Mouse (Mus musculus): ENCODE data around the gene Iqcd. TPM values are rescaled to one million over a fixed set of nuclear protein-coding genes. Genes with fewer than 3 reads are reported as not detected.

Iqcd gene
- polyA plus RNA-seq, 1 experiment, result 0.91 TPM

DNA sequence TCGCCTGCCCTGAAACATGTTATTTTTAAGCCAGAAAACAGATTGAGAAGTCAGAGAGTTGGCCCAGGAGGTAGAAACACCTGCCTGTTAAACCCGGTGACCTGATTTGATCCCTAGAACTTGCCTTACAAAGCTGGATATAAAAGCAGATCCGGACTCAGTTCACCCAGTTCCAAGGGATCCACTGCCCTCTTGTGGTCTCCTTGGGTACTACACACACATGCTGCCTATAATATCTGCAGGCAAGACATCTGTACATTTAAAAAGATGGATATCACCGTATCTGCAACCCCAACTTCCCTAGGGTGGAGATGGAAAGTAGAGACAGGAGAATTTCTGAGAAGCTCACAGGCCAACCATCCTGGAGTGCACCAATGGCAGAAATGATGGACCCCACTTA lies 27.1 kb downstream of the Iqcd start:
- H3K27me3 ChIP-seq (ENCODE audit: control insufficient read depth, insufficient read depth, insufficient read length), result no peaks in the 10 kb centered on the region
- H3K4me2 ChIP-seq (ENCODE audit: low read depth), result no peak overlapping the region
- no peak overlapping the region for H3ac ChIP-seq (ENCODE audit: control insufficient read depth, insufficient read length)
- H3K79me2 ChIP-seq (ENCODE audit: control insufficient read depth, insufficient read depth), result peaks cover 40% of the 10 kb centered on the region
- no peak for TF ChIP-seq MYOD1 (IDR thresholded peaks at IDR 0.05; ENCODE audit: control insufficient read depth in 1 of 3, insufficient read length in 2 of 3, low read depth in 2 of 3)
- TF ChIP-seq REST (IDR thresholded peaks at IDR 0.05; ENCODE audit: insufficient read depth, insufficient read length), result no peak
- no peak for TF ChIP-seq MYOG (IDR thresholded peaks at IDR 0.05; ENCODE audit: control insufficient read depth in 1 of 3, insufficient read depth in 1 of 3, insufficient read length in 2 of 3, low read depth in 2 of 3)
- TF ChIP-seq POLR2A (IDR thresholded peaks at IDR 0.05; ENCODE audit: insufficient read length, low read depth), result no peak
- TF ChIP-seq USF1 (IDR thresholded peaks at IDR 0.05; ENCODE audit: low read depth), result no peak
- no peak for TF ChIP-seq CEBPB (IDR thresholded peaks at IDR 0.05; ENCODE audit: insufficient read depth, poor library complexity, severe bottlenecking)
- no peak for TF ChIP-seq MAX (IDR thresholded peaks at IDR 0.05; ENCODE audit: low read depth)
- TF ChIP-seq TCF12 (IDR thresholded peaks at IDR 0.05; ENCODE audit: insufficient read depth, poor library complexity, severe bottlenecking), result no peak
- no peak for TF ChIP-seq POLR2AphosphoS2 (IDR thresholded peaks at IDR 0.05; ENCODE audit: insufficient read length, low read depth)
- TF ChIP-seq SRF (IDR thresholded peaks at IDR 0.05; ENCODE audit: control insufficient read depth, insufficient read length, low read depth), result no peak
- no peak for TF ChIP-seq TCF3 (IDR thresholded peaks at IDR 0.05; ENCODE audit: insufficient read length, low read depth)
- TF ChIP-seq E2F4 (IDR thresholded peaks at IDR 0.05; ENCODE audit: insufficient read depth), result no peak
- H3K36me3 ChIP-seq (ENCODE audit: control insufficient read depth, insufficient read depth), result peaks cover 18% of the 10 kb centered on the region
- H3K4me3 ChIP-seq, result no peak overlapping the region

DNA sequence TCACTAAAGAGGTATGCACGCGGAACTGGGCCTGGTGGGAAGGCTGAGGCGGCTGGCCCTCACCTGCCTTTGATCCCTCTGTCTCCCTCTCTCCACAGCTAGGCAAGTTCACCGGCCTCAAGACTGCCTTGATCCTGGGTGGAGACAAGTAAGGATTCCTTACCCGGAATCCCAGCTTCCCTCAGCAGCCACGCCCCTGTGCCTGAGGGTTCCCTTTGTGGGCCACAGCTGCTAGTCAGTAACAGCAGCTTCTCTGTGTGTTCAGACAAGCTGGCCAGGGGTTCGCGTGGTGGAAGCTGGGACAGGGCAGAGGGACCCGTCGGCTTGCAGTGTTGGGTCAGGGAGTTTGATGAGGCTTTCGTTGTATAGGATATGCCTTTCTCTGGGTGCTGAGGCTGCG lies 30.0 kb downstream of the Iqcd start:
- Histone ChIP-seq H3K4me2 (ENCODE audit: low read depth) (no peak overlapping the region), H3K4me3 (no peak overlapping the region), H3K79me2 (ENCODE audit: control insufficient read depth, insufficient read depth) (peaks cover 26% of the 10 kb centered on the region), H3K27me3 (ENCODE audit: control insufficient read depth, insufficient read depth, insufficient read length) (no peaks in the 10 kb centered on the region), H3K36me3 (ENCODE audit: control insufficient read depth, insufficient read depth) (peaks cover 18% of the 10 kb centered on the region), H3ac (ENCODE audit: control insufficient read depth, insufficient read length) (no peak overlapping the region)
- TF ChIP-seq MYOD1 (IDR thresholded peaks at IDR 0.05; ENCODE audit: control insufficient read depth in 1 of 3, insufficient read length in 2 of 3, low read depth in 2 of 3) (peak in 1 of 3 experiments; percentile 34), MYOG (IDR thresholded peaks at IDR 0.05; ENCODE audit: control insufficient read depth in 1 of 3, insufficient read depth in 1 of 3, insufficient read length in 2 of 3, low read depth in 2 of 3) (peak in 1 of 3 experiments; percentile 67), TCF3 (IDR thresholded peaks at IDR 0.05; ENCODE audit: insufficient read length, low read depth) (no peak)

DNA sequence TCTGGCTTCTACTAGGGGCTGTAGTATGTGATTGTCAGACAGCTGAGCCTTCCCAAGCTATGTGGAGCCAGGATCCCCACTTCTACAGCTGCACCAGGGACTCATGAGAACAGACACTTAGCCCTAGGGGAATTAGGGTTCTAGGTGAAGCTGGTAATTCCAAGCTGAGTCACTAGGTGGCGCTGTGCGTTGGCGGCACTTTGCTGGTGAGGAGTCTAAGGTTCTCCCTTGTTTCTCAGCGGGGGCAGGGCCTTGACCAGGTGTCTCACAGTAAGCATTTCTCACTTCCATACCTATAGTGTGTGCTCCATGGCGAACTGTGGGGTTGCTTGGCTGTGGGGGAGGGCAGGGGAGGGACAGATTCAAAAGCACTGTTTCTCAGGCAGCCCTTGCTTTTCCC lies 30.4 kb downstream of the Iqcd start:
- H3K4me3 ChIP-seq, result no peak overlapping the region

DNA sequence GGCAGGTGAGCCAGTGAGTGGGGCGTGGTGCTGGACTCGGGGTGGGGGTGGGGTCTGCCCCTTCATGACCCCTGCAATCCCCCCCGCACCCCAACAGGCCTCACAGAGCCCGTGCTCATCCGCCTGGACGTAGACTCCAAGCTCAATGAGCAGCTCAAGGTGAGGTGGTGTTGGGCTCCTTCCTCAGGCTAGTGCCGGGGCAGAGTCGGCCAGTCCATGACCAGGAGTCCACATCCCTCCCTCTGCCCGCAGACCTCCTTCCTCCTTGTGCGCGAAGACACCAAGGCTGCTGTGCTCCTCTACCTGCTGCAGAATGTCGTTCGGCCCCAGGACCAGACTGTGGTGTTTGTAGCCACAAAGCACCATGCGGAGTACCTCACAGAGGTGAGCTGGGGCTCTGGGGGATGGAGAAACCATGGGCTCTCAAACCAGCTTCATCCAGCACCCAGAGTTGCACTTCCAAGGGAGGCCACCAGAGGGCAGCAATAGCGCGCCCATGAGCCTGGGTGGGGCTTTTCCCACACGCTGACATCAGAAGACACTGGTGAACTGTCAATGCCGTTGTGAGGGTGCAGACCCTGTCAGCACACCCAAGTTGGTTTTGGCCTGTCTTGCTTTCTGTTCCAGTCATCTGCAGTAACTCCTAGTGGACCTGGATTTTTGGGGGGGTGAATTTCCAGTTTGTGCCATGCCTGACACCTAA lies 31.7 kb downstream of the Iqcd start:
- Histone ChIP-seq H3K36me3 (ENCODE audit: control insufficient read depth, insufficient read depth) (peaks cover 18% of the 10 kb centered on the region), H3K27me3 (ENCODE audit: control insufficient read depth, insufficient read depth, insufficient read length) (no peaks in the 10 kb centered on the region), H3K4me2 (ENCODE audit: low read depth) (no peak overlapping the region), H3ac (ENCODE audit: control insufficient read depth, insufficient read length) (no peak overlapping the region), H3K4me3 (no peak overlapping the region), H3K79me2 (ENCODE audit: control insufficient read depth, insufficient read depth) (peaks cover 9% of the 10 kb centered on the region)
- no peak for TF ChIP-seq POLR2AphosphoS2 (IDR thresholded peaks at IDR 0.05; ENCODE audit: insufficient read length, low read depth)
- TF ChIP-seq POLR2A (IDR thresholded peaks at IDR 0.05; ENCODE audit: insufficient read length, low read depth), result no peak
- no peak for TF ChIP-seq TCF12 (IDR thresholded peaks at IDR 0.05; ENCODE audit: insufficient read depth, poor library complexity, severe bottlenecking)
- TF ChIP-seq REST (IDR thresholded peaks at IDR 0.05; ENCODE audit: insufficient read depth, insufficient read length), result no peak
- TF ChIP-seq MYOD1 (IDR thresholded peaks at IDR 0.05; ENCODE audit: control insufficient read depth in 1 of 3, insufficient read length in 2 of 3, low read depth in 2 of 3), result no peak

More for the DNA sequence above, 30.4 kb downstream of the Iqcd start:
- Histone ChIP-seq H3K27me3 (ENCODE audit: control insufficient read depth, insufficient read depth, insufficient read length) (no peaks in the 10 kb centered on the region), H3ac (ENCODE audit: control insufficient read depth, insufficient read length) (no peak overlapping the region), H3K36me3 (ENCODE audit: control insufficient read depth, insufficient read depth) (peaks cover 18% of the 10 kb centered on the region), H3K4me2 (ENCODE audit: low read depth) (no peak overlapping the region), H3K79me2 (ENCODE audit: control insufficient read depth, insufficient read depth) (peaks cover 22% of the 10 kb centered on the region)
- TF ChIP-seq TCF12 (IDR thresholded peaks at IDR 0.05; ENCODE audit: insufficient read depth, poor library complexity, severe bottlenecking) (no peak), POLR2AphosphoS2 (IDR thresholded peaks at IDR 0.05; ENCODE audit: insufficient read length, low read depth) (no peak), E2F4 (IDR thresholded peaks at IDR 0.05; ENCODE audit: insufficient read depth) (no peak), REST (IDR thresholded peaks at IDR 0.05; ENCODE audit: insufficient read depth, insufficient read length) (no peak), MYOD1 (IDR thresholded peaks at IDR 0.05; ENCODE audit: control insufficient read depth in 1 of 3, insufficient read length in 2 of 3, low read depth in 2 of 3) (no peak), POLR2A (IDR thresholded peaks at IDR 0.05; ENCODE audit: insufficient read length, low read depth) (no peak)

DNA sequence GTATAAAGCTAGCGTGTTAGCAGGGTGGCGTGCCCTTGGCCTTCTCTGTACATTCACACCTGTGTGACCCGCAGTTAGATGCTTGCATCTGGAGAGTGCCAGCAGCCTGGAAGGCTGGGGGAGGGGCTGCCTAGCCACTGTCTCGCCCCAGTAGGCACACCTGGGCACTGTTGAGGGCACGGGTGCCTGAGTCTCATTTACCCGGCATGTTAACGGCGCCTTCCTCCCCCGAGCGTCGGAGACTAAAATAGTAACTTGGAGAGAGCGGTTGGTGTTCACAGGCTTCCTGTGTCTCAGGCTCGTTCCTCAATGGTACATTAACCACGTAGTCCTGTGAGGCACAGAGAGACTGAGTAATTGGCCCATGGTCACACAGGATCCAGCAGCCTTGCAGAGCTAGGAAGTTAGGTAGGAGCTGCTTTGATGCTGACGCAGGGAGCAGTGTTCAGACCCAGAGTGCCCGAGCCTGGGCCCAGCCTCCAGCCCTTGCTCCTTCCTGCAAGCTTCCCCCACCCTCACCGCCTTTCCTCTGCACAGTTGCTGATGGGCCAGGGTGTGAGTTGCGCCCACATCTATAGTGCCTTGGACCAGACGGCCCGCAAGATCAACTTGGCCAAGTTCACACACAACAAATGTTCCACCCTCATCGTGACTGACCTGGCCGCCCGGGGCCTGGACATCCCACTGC lies 32.4 kb downstream of the Iqcd start:
- Histone ChIP-seq H3K27me3 (ENCODE audit: control insufficient read depth, insufficient read depth, insufficient read length) (no peaks in the 10 kb centered on the region), H3K79me2 (ENCODE audit: control insufficient read depth, insufficient read depth) (peaks cover 3% of the 10 kb centered on the region), H3K4me3 (no peak overlapping the region), H3ac (ENCODE audit: control insufficient read depth, insufficient read length) (no peak overlapping the region), H3K36me3 (ENCODE audit: control insufficient read depth, insufficient read depth) (peaks cover 17% of the 10 kb centered on the region), H3K4me2 (ENCODE audit: low read depth) (no peak overlapping the region)
- TF ChIP-seq E2F4 (IDR thresholded peaks at IDR 0.05; ENCODE audit: insufficient read depth) (no peak), POLR2A (IDR thresholded peaks at IDR 0.05; ENCODE audit: insufficient read length, low read depth) (no peak), POLR2AphosphoS2 (IDR thresholded peaks at IDR 0.05; ENCODE audit: insufficient read length, low read depth) (no peak), MYOD1 (IDR thresholded peaks at IDR 0.05; ENCODE audit: control insufficient read depth in 1 of 3, insufficient read length in 2 of 3, low read depth in 2 of 3) (no peak), TCF12 (IDR thresholded peaks at IDR 0.05; ENCODE audit: insufficient read depth, poor library complexity, severe bottlenecking) (no peak), USF1 (IDR thresholded peaks at IDR 0.05; ENCODE audit: low read depth) (no peak), REST (IDR thresholded peaks at IDR 0.05; ENCODE audit: insufficient read depth, insufficient read length) (no peak), MYOG (IDR thresholded peaks at IDR 0.05; ENCODE audit: control insufficient read depth in 1 of 3, insufficient read depth in 1 of 3, insufficient read length in 2 of 3, low read depth in 2 of 3) (no peak), SRF (IDR thresholded peaks at IDR 0.05; ENCODE audit: control insufficient read depth, insufficient read length, low read depth) (no peak), MAX (IDR thresholded peaks at IDR 0.05; ENCODE audit: low read depth) (no peak), CEBPB (IDR thresholded peaks at IDR 0.05; ENCODE audit: insufficient read depth, poor library complexity, severe bottlenecking) (no peak), TCF3 (IDR thresholded peaks at IDR 0.05; ENCODE audit: insufficient read length, low read depth) (no peak)
